Mouse (Mus musculus): ENCODE data around the gene Csf3.
"Not testable (repeated sequence)": the region's sequence is repeated elsewhere in the genome, so short reads cannot be mapped to it uniquely, and the experiment has no call there.

The Csf3 gene

DNA sequence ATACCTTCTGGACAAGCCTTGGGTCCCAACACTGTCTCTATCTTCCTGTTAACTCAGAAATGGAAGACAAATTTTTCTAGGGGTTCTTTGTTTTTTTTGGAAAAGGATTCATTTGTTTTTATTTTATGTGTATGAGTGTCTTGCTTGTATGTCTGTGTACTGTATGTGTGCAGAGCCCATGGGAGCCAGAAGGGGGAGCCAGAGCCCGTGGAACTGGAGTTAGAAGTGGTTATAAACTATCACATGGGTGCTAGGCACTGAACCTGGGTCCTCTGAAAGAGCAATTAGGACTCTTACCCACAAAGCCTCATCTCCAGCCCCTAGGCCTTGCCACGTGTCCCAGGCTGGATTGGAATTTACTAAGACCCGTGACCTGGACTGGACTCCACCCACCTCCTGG lies 33.0 kb downstream of the Csf3 start:
- no peak for DNase-seq

DNA sequence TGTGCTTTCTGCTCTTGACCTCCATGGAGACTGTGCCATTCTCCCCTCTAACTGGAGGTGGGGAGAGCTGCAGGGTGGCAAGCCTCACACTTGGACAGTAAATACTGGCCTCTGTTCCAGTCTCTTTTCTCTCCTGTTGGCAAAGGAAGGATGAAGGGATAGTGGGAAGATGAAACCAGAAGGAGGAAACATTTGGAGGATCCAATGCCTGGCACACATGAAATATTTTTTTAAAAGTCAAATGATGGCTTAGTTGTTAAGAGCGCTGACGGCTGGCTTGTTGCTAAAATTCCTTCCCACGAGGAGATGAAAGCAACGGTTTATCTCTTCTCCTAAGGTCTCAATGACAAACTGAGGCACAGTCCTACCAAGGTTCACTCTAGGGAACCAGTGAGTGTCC lies 34.0 kb downstream of the Csf3 start:
- no peak for DNase-seq

GRCm38 (mm10) chr11:98736176-98736575 lies 35.1 kb downstream of the Csf3 start:
- no peak for DNase-seq

DNA sequence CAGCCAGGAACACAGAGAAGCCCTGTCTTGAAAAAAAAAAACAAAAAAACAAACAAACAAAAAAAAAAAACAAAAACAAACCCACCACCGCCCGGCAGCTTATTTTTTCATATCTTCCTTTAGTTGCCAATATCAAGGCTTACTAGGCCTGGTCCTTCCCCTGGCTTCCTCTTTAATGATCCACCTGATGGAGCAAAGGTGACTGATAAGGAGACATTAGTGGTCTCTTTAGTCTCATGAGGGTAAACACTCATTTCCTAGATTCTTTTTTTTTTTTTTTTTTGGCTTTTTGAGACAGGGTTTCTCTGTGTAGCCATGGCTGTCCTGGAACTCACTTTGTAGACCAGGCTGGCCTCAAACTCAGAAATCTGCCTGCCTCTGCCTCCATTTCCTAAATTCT lies 36.2 kb downstream of the Csf3 start:
- DNase-seq, result not testable (repeated sequence)

DNA sequence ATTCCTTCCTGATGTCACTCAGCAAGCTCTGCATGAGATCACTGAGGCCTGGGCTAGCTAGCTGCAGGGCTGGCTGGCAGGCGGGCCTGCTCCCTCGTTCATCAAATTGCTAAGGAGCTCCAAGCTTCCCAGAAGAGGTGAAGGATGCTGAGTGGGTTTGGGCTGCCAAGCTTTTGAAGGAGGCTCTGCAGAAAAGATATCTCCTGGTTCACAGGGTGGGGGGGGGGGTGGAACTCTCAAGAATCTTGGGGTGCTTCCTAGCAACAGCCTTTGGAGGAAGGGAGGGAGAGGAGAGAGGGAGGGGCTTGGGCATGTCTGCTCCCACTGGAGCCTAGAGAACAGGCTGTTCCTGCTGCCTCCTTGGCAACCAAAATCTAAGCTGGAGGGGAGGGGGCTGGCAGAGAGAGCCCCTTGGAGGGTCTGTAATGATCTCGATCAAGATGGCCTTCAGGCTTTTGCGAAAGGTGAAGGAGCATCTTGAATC lies 37.4 kb downstream of the Csf3 start:
- no peak for DNase-seq

GRCm38 (mm10) chr11:98738925-98739324 lies 37.9 kb downstream of the Csf3 start:
- DNase-seq, result no peak

GRCm38 (mm10) chr11:98740026-98740392 lies 38.9 kb downstream of the Csf3 start:
- no peak for DNase-seq

DNA sequence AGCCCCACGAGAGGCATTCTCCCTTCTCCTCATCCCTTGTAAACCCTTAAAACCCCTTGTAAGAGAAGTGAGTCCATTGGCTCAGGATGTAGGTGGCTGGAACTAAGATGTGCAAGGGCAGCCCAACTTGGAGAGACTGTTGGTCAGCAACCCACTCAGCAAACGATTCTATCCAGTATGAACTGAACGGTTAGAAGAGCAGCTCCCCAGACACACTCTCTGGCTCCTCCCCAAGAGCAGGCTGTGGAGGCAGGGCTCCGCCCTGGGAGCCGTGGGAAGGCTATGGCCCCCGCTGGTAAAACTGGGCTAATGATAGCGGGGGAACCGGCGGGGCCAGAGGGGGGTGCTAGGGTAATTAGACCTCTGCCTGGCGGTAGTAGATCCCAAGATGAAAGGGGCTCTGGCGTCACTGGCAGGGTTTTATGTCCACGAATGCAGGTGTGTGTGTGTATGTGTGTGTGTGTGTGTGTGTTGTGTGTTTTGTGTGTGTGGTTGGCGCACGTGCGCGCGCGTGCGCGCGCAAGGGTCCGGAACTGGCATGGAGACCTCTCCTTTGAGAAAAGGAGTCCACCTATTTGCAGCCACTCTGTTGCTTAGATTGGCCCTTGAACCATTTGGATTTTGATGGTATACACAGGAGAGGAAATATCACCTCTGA lies 39.5 kb downstream of the Csf3 start, which contains the start of gene Thra:
TSS of gene Thra (plus strand) at position 246 of the 658 bp plus-strand sequence.
- peak in 1 of 2 experiments; percentile 53 for DNase-seq

DNA sequence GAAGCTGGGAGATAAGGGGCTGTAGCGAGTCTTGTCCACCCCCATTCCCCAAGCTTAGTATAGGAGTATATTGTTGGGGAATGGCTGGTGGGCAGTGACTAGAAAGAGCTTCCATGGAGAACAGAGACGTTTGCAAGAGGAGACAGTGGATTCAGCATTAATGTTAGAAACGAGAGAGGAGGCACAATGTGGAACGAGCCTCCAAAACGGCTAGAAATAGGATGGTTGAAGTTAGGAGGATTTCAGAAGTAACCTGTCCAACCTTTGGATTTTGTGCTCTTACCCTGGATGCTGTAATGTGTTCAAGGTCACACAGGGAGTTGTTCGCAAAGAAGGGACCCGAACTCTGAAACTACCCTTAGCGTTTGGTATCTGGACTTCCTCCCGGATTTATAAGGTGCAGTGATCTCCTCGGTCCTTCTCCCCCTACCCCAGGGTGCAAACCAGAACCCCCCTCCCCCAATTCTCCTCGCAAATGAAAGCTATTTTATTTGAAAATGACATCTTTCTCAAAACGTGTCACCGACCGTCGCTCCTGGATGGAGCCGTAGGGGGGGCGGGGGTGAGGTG lies 40.1 kb downstream of the Csf3 start:
- no peak for DNase-seq

DNA sequence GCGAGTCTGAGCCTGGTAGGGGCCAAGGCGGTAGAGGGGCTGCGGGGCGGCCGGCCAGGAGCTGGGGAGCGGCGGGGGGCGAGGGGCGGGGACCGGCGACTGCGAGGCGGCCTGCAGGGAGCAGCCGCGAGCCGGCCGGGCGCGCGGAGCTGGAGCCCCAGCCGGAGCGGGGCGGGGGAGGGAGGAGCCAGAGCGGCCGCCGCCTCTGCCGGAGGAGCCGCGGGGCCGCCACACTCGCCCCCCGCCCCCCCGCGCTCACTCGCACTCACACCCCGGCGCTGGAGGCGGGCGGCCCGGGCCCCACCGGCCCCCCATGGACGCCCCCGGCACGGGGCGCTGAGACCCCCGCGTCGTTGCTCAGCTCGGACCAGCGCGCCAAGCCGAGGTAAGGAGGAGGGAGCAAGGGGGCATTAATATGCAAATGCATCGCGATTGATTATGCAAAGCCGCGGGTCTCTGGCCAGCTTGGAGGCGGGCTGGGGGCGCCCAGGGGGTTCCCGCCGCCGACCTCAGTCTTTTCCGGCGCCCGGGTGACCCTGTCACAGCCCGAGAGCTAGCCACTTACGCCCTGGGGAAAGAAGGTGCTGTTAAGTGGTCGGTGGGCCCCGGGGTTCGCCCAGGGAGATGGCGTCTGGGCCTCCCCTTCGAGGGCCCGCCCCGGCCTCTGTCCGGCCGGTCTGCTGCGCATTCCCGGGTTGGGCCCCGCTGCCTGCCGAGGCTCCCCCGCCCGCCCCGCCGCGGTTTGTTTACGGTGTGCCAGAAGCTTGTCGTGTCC lies 40.7 kb downstream of the Csf3 start:
- peak; percentile 66 to 72 for DNase-seq

GRCm38 (mm10) chr11:98742397-98743291 lies 41.6 kb downstream of the Csf3 start:
- peak in 1 of 2 experiments; percentile 37 for DNase-seq

GRCm38 (mm10) chr11:98743655-98744345 lies 42.7 kb downstream of the Csf3 start:
- DNase-seq, result peak; percentile 67 to 72

DNA sequence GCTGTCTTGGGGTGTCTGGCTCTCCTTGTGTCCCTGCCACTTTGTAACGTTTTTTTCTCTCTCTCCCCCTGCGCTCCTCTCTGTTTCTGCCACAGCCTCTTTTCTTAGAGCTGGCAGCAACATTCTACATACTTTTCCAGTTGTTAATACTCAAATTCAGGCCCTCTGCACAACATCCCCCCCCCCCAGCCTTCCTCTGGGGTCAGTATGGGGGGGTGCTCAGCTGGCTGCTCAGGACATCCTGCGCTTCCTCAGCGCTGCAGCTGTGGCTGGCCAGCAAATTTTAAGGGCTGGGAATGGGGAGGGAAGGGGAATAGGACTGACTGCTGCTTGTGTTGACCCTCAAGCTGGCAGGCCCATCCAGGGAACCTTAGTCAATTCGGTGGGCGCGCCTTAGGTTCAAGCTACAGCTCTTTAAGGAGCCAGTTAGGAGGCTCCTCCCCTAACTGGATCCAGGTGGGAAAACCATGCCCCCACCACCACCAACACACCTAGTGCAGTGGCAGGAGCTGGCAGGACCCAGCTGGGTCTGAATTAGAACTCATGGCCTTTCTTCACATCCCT lies 43.5 kb downstream of the Csf3 start:
- DNase-seq, result no peak

DNA sequence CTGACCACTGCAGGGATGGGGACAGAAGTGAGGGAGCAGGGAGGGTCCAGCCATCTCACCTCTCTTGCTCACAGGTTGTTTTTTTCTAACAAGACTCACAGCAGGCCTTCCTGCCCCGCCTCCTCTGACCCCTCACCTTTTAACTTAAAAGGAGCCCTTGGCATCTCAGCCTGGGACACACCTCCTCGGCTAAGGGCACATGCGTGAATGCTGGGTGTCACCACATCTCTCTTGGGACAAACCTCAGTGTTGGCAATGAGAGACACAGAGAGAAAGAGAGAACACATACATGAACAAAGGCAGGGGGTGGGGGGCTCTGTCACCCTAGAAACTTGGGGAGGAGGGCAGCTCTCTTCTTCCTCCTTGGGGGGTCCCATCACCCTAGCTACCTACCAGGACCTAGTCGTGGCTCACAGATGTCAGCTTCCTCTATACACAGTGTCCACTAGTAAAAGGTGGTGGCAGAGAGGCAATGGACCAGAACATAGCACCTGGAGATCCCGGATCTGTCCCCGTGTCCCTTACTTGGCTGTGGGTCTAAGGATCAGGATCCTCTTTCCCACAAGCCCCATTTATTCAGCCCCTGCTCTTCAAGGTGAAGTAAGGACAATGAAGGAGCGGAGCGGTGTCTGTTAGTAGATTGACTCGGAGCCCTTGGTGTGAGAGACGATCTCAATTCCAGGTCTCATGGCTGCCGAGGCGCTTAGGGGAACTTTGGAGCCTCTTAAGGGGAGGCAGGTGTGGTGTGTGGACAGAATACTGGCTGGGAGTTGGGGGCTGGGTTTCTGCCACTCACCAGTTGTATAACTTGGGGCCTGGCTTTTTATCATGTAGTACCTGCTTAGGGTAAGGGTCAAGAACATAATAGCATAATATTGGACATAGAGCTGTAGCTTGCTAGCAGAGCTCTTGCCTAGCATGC lies 45.1 kb downstream of the Csf3 start:
- DNase-seq, result peak in 1 of 2 experiments; percentile 45

- peak; percentile 86 to 88 for DNase-seq
Measured at GRCm38 (mm10) chr11:98746855-98747693, 46.0 kb downstream of the Csf3 start.

- no peak for DNase-seq
Measured at GRCm38 (mm10) chr11:98747804-98748505, 46.9 kb downstream of the Csf3 start.

GRCm38 (mm10) chr11:98748506-98749416 lies 47.7 kb downstream of the Csf3 start:
- peak in 1 of 2 experiments; percentile 34 for DNase-seq

DNA sequence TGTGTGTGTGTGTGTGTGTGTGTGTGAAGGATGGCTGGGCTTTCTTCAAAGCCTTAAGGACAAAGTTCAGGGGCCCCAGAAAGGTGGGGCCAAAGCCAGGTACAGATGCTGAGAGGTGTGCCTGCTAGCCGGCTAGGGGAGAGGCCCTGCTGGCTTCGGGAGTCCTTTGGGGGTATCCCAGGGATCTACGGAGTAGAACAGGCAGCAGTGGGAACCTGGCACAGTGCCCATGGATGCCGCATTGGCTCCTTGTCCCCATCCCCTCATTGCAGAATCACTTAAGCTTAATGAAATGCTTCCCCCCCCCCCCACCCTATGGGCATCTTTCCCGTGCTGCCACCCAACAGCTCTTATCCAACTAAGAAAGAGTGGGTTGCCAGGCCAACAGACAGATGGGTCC lies 48.7 kb downstream of the Csf3 start:
- no peak for DNase-seq
